Comparison of ENCODE assay signal across 24 mouse cellular contexts in genomic region chr12:85397960-85398272, GRCm38 (mm10). TPM values are rescaled to one million over a fixed set of nuclear protein-coding genes. Genes with fewer than 3 reads are reported as not detected.
DNase-seq lines count a peak whose midpoint lies in the region; ATAC-seq lines count a peak whose summit lies in the region.
"Had no signal": no experiment of that assay in that cellular context is flagged by ENCODE, and none has a peak within 500 bp of the region (broad histone marks: within the 10 kb centered on the region; RNA-seq: fewer than 3 reads in every experiment).

No protein-coding gene starts in this region.

- DNase-seq in adrenal gland, adult 2 months = peak; percentile 41
- no peak for DNase-seq in adrenal gland, adult 8-10 months
- DNase-seq in lung, postnatal 14 days = peak; percentile 48
- DNase-seq in kidney, postnatal 36 days = no peak
- DNase-seq in layer of hippocampus, adult 8-10 months (ENCODE audit: low spot score in 2 of 2) = no peak
- DNase-seq: cerebellum, adult 2 months; cerebellum, postnatal 25 days; gastrocnemius, postnatal 36 days; kidney, adult 18-20 months; left cerebral cortex, postnatal 4 days; right cerebral cortex, postnatal 14 days; spleen, adult 18-20 months; thymus, adult 18-20 months; thymus, postnatal 36 days had no signal

- no peak overlapping the region for H3K4me3 ChIP-seq in intestine, embryonic 15.5 days (replicated peaks)
- H3K4me3 ChIP-seq in stomach, embryonic 16.5 days (replicated peaks; ENCODE audit: low read length) = no peak overlapping the region
- H3K4me3 ChIP-seq: embryonic facial prominence, embryonic 13.5 days; erythroblast, embryonic 14.5 days; forebrain, embryonic 12.5 days; limb, embryonic 15.5 days; liver, embryonic 15.5 days; neural tube, embryonic 15.5 days had no signal

- H3K4me1 ChIP-seq in intestine, embryonic 15.5 days (replicated peaks) = 0 out of 2 replicates have a peak, but pooled peaks cover 2% of the 10 kb centered on the region
- peaks cover 18% of the 10 kb centered on the region for H3K4me1 ChIP-seq in stomach, embryonic 16.5 days (ENCODE audit: control insufficient read depth, insufficient read depth, low read length)
- H3K4me1 ChIP-seq: embryonic facial prominence, embryonic 13.5 days; forebrain, embryonic 12.5 days; limb, embryonic 15.5 days; liver, embryonic 15.5 days; neural tube, embryonic 15.5 days had no signal

- no peaks in the 10 kb centered on the region for H3K36me3 ChIP-seq in intestine, embryonic 15.5 days
- H3K36me3 ChIP-seq in stomach, embryonic 16.5 days (ENCODE audit: control insufficient read depth, insufficient read depth, low read length) = no peaks in the 10 kb centered on the region
- H3K36me3 ChIP-seq: embryonic facial prominence, embryonic 13.5 days; forebrain, embryonic 12.5 days; limb, embryonic 15.5 days; liver, embryonic 15.5 days; neural tube, embryonic 15.5 days had no signal

- H3K9me3 ChIP-seq in intestine, embryonic 15.5 days = no peaks in the 10 kb centered on the region
- no peaks in the 10 kb centered on the region for H3K9me3 ChIP-seq in stomach, embryonic 16.5 days (replicated peaks; ENCODE audit: control insufficient read depth, low read length)
- H3K9me3 ChIP-seq: embryonic facial prominence, embryonic 13.5 days; forebrain, embryonic 12.5 days; limb, embryonic 15.5 days; liver, embryonic 15.5 days; neural tube, embryonic 15.5 days had no signal

- H3K27me3 ChIP-seq in intestine, embryonic 15.5 days (replicated peaks) = no peaks in the 10 kb centered on the region
- H3K27me3 ChIP-seq in stomach, embryonic 16.5 days (ENCODE audit: control insufficient read depth, insufficient read depth, low read length) = no peaks in the 10 kb centered on the region
- H3K27me3 ChIP-seq: embryonic facial prominence, embryonic 13.5 days; forebrain, embryonic 12.5 days; limb, embryonic 15.5 days; neural tube, embryonic 15.5 days had no signal

- peak; percentile 83 for ATAC-seq in intestine, embryonic 15.5 days
- ATAC-seq in stomach, embryonic 16.5 days (ENCODE audit: insufficient read depth, low FRiP score) = peak; percentile 73
- ATAC-seq: hindbrain, postnatal 0 days had no signal

- H3K27ac ChIP-seq in intestine, embryonic 15.5 days = no peak overlapping the region
- no peak overlapping the region for H3K27ac ChIP-seq in stomach, embryonic 16.5 days (ENCODE audit: low read length)
- H3K27ac ChIP-seq: embryonic facial prominence, embryonic 13.5 days; forebrain, embryonic 12.5 days; hindbrain, postnatal 0 days; limb, embryonic 15.5 days; neural tube, embryonic 15.5 days had no signal

- WGBS in intestine, embryonic 15.5 days = 75% methylated on average over 4 of the region's 4 CpGs
- WGBS in stomach, embryonic 16.5 days = 62% methylated on average over 4 of the region's 4 CpGs

- H3K4me2 ChIP-seq in intestine, embryonic 15.5 days (replicated peaks) = no peak overlapping the region
- 0 out of 2 replicates have a peak overlapping the region, but pooled peaks have one; percentile 1 for H3K4me2 ChIP-seq in stomach, embryonic 16.5 days (ENCODE audit: low read depth, low read length)
- H3K4me2 ChIP-seq: embryonic facial prominence, embryonic 13.5 days; forebrain, embryonic 12.5 days; limb, embryonic 15.5 days; liver, embryonic 15.5 days; midbrain, embryonic 11.5 days; neural tube, embryonic 15.5 days had no signal

- no peak overlapping the region for H3K9ac ChIP-seq in intestine, embryonic 15.5 days
- no peak overlapping the region for H3K9ac ChIP-seq in stomach, embryonic 16.5 days (ENCODE audit: low read length)
- H3K9ac ChIP-seq: embryonic facial prominence, embryonic 13.5 days; forebrain, embryonic 12.5 days; limb, embryonic 15.5 days; liver, embryonic 15.5 days; neural tube, embryonic 15.5 days had no signal

RNA-seq across cellular contexts. Expression of gene Tmed10, which starts 23.3 kb away (rescaled TPM):
- 100 to 1,000 TPM; 299 to 348 TPM for total RNA-seq in adrenal gland, adult 2 months (2021)
- 433 and 460 TPM in 2 replicates for polyA plus RNA-seq in adrenal gland, adult 2 months (2012; rRNA removed)
- total RNA-seq in adrenal gland, adult 8-10 months (2022) = 100 to 1,000 TPM; 326 to 334 (median 331) TPM
- 343 and 345 TPM in 2 replicates for polyA plus RNA-seq in intestine, embryonic 15.5 days (2015; fragmentation: Nextera tagmentation; extraction: Ambion mirVana)
- 383 and 401 TPM in 2 replicates for polyA plus RNA-seq in stomach, embryonic 16.5 days (2015; fragmentation: Nextera tagmentation; extraction: Ambion mirVana)
- total RNA-seq in layer of hippocampus, adult 8-10 months (2022) = 100 to 1,000 TPM; 154 to 177 (median 170) TPM

RNA-seq across cellular contexts. Expression of gene Nek9, which starts 58.8 kb away (rescaled TPM):
- total RNA-seq in adrenal gland, adult 2 months (2021) = 10 to 100 TPM; 71.0 to 95.8 TPM
- polyA plus RNA-seq in adrenal gland, adult 2 months (2012; rRNA removed) = 25.3 and 26.6 TPM in 2 replicates
- 100 to 1,000 TPM in 3 of 4 experiments, 10 to 100 TPM in 1; 96.5 to 138 (median 126) TPM for total RNA-seq in adrenal gland, adult 8-10 months (2022)
- 16.2 and 16.7 TPM in 2 replicates for polyA plus RNA-seq in intestine, embryonic 15.5 days (2015; fragmentation: Nextera tagmentation; extraction: Ambion mirVana)
- polyA plus RNA-seq in stomach, embryonic 16.5 days (2015; fragmentation: Nextera tagmentation; extraction: Ambion mirVana) = 16.8 and 17.1 TPM in 2 replicates
- 10 to 100 TPM; 39.8 to 42.3 (median 41.1) TPM for total RNA-seq in layer of hippocampus, adult 8-10 months (2022)

Comparison
In these comparisons a context has a peak if more than half of its experiments do, and no peak if none do; other contexts are left out.
1. DNase-seq: peak in adrenal gland, adult 2 months (single experiment) and lung, postnatal 14 days (single experiment); none in adrenal gland, adult 8-10 months (single experiment), kidney, postnatal 36 days (0 of 2) and layer of hippocampus, adult 8-10 months (0 of 2).